Mouse (Mus musculus): Measurements from ENCODE around the gene Olfr67. TPM values are rescaled to one million over a fixed set of nuclear protein-coding genes. Genes with fewer than 3 reads are reported as not detected.
"Not testable (repeated sequence)": the region's sequence is repeated elsewhere in the genome, so short reads cannot be mapped to it uniquely, and the experiment has no call there.

The Olfr67 gene
- not detected for total RNA-seq (2021)
- long read RNA-seq, experiment 1: 0 reads
- long read RNA-seq, experiment 2: 0 reads

DNA sequence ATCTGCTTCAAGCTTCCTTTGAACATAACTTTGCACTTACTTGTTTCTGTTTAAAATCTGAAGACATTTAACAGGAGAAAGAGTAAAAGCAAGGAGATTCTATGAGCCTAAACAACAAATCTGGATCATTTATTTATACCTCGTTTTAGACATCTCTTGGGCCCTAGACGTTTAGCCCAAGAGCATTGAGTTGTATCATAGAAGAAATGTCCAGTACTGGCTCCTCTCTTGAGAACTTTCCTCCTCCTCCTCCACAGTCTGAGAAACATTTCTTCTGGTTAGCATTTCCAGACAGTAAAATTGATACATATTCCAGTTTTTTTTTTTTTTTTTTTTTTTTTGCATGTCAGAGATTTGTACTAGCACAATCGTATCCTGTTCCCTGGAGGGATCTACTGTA is at the start of gene Olfr67:
TSS of gene Olfr67 (minus strand) at position 101 of the 400 bp plus-strand sequence.
- no peak for DNase-seq (ENCODE audit: low spot score in 2 of 2)

DNA sequence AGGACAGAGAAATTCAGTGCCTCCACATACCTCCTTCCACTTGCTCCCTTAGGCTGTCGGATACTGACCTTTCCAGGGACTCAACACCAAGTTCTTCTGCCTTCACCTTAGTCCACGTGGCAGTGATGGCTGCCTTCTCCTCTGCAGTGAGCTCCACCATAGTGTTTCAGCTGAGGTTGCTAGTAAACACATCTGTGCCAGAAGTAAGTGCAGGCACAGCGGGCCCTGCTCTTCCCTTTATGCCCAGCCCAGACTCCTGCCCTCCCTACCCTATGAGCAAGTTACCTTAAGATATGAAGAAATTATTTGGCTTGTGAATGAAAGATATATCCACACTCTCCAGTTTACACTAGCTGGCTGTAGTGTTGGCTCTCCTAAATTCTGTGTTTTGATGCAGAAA is 48.6 kb upstream of the Olfr67 start, which contains the start of gene Hbb-bh2:
TSS of gene Hbb-bh2 (minus strand) at position 253 of the 400 bp plus-strand sequence.
- DNase-seq (ENCODE audit: low spot score in 2 of 2): no peak

DNA sequence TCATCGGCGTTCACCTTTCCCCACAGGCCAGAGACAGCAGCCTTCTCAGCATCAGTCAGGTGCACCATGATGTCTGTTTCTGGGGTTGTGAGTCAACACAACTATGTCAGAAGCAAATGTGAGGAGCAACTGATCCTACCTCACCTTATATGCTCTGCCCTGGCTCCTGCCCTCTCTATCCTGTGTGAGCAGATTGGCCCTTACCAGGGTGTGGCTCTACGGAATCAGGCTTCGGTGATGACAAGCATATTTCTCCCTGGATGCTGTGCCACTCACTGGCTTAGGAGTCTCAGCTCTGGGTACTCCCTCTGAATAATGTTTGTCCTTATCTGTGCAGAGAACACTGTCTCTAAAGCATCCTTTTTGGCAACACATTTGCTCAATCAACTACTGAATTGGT is 36.2 kb upstream of the Olfr67 start, which contains the start of gene Hbb-bs:
TSS of gene Hbb-bs (minus strand) at position 289 of the 400 bp plus-strand sequence.
- DNase-seq (ENCODE audit: low spot score in 2 of 2): no peak

DNA sequence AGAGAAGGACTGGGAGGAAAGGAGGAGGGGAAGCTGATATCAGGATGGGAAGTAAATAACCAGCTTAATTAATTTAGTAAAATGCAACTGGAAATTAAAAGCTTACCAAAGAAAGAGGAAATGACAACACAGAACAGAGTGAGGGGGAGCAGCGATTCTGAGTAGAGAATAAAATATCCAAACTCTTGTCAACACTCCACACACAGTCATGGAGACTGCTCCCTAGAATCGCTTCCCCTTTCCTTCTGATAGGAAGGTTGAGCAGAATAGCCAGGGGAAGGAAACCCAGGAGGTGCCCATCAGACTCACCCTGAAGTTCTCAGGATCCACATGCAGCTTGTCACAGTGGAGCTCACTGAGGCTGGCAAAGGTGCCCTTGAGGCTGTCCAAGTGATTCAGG is 35.5 kb upstream of the Olfr67 start:
- not testable (repeated sequence) for DNase-seq (ENCODE audit: low spot score in 2 of 2)

DNA sequence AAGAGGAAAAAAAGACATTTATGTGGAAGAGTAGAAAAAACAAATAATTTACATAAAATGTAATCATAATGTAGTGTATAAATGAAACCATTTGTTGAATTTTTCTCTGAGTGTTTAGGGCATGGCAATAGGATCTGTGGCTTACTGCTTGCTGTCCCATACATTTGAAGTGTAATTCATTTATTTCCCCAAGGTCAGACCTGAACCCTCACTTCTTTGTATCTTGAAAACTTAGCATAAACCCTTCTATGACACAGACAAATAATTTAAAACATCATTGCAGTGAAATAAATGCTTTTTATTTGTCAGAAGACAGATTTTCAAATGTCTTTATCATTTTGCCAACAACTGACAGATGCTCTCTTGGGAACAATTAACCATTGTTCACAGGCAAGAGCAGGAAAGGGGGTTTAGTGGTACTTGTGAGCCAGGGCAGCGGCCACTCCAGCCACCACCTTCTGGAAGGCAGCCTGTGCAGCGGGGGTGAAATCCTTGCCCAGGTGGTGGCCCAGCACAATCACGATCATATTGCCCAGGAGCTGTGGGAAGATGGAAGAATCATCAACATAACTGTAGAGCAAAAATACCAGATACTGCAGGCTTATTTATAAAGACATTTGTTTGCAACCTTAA is 34.8 kb upstream of the Olfr67 start:
- DNase-seq (ENCODE audit: low spot score in 2 of 2): no peak

DNA sequence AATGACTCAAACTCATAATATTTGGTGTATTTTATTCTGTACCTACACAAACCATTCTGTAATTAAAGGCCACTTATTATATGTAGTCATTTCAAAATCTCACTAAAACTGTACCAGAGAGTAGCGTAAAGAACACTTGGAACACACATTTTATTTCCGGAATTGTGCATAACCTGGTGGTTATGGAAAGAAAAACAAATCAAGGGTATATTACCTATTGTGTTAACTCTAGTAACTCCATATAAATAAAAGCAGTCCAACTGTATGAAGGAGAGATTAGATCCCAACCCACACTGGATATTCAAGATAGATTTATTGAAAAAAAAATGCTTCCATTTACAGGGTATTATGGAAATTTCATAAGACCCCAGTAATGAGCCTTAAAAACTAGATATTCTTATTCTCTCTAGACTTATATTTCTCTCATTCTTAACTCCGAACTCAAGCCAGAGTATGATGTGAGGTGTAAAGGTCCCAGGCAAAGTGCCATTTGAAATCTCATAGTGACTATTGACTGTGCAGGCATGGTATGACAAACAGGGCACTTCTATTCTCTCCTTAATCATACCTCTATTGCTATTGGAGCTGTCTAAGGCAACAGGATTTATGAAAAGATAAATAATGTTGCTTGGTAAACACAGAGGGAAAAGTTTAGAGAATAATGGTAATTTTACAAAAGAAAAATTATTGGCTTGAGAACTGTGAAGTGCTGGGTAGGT is 34.1 kb upstream of the Olfr67 start:
- DNase-seq (ENCODE audit: low spot score in 2 of 2): no peak

DNA sequence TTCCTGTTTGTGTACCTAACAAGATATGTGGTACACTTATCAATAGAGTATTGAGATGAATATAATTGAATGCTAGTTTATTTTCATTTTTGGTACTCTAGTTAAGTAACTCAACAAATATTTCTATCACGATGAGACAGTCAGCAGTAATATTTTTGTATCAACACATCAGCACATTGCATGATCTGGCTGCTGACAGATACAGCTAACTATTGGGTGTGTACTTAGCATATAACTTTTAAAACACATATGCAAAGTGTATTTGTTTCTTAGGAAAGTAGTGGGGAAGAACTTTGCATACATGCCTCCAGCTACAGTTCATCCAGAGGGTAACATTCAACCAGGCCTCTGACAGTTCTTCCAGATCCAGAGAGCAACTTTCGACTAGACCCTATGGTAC is 33.0 kb upstream of the Olfr67 start:
- DNase-seq (ENCODE audit: low spot score in 2 of 2): no peak

DNA sequence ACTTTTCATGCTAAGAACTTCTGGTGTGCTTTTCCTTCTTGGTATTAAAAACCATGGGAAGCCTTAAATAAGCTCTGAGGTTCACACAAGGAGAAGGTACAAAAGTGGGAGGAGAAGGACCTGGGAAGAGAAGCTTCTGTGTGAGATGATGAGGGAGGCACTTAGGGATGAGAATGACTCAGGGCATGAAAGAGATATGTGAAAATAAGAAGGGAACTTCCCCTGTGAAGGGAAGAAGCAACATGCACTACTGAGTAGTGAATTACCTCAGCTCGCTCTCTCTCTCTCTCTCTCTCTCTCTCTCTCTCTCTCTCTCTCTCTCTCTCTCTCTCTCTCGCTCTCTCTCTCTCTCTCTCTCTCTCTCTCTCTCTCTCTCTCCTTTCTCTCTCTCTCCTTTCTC is 23.5 kb upstream of the Olfr67 start:
- not testable (repeated sequence) for DNase-seq (ENCODE audit: low spot score in 2 of 2)

DNA sequence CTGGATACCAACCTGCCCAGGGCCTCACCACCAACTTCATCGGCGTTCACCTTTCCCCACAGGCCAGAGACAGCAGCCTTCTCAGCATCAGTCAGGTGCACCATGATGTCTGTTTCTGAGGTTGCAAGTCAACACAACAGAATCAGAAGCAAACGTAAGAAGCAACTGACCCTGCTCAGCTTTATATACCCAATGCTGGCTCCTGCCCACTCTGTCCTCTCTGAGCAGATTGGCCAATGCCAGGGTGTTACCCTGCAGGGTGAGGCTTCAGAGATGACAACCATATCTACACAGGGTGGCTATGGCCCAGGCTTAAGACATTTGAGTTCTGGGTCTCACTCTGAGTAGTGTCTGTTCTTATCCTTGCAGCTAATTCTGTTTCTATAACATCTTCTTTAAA is 22.1 kb upstream of the Olfr67 start, which contains the start of gene Hbb-bt:
TSS of gene Hbb-bt (minus strand) at position 231 of the 400 bp plus-strand sequence.
- no peak for DNase-seq (ENCODE audit: low spot score in 2 of 2)

DNA sequence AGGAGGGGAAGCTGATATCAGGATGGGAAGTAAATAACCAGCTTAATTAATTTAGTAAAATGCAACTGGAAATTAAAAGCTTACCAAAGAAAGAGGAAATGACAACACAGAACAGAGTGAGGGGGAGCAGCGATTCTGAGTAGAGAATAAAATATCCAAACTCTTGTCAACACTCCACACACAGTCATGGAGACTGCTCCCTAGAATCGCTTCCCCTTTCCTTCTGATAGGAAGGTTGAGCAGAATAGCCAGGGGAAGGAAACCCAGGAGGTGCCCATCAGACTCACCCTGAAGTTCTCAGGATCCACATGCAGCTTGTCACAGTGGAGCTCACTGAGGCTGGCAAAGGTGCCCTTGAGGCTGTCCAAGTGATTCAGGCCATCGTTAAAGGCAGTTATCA is 21.5 kb upstream of the Olfr67 start:
- not testable (repeated sequence) for DNase-seq (ENCODE audit: low spot score in 2 of 2)

DNA sequence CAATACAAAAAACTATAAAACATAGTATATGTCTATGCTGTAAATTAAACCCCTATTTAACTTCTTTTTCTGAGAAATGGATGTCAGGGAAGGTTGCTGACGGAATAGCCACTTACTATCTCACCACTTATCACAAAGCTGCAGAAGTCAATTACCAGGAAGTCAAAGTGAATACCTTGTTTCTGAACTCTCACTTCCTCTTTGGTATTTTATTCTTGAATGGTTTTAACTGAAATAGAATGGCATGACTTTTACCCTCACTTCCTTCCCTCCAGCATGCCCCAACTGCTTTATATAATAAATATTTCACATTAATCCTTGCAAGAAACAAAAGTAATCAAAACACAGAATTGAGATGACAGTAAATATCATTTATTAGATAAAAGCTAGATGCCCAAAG is 20.6 kb upstream of the Olfr67 start:
- no peak for DNase-seq (ENCODE audit: low spot score in 2 of 2)

DNA sequence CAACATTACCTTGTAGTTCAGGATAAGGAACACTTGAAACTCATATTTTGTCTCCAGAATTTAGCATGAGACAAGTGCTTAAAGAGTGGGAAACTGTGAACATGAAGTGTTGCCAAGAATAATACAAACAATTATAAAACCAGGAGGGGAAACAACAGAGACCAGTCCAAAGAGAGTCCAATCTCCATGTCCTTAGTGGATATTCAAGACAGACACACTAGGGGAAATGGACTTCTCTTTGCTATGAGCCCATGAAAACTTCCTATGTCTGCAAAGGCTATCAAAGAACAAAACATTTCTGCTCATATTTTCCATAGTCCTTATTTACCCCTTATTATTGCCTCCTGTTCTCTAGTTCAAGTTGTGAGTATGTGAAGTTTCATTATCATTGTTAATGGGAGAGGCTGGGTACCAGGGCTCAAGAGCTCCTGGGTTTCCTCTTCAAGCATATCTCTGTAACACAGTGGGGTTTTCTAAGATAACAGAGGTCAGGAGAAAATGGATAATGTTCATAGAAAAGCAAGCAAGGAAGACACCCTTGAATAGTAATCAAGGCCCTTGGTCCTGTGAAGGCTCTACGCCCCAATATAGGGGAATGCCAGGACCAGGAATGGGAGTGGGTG is 19.7 kb upstream of the Olfr67 start:
- no peak for DNase-seq (ENCODE audit: low spot score in 2 of 2)

DNA sequence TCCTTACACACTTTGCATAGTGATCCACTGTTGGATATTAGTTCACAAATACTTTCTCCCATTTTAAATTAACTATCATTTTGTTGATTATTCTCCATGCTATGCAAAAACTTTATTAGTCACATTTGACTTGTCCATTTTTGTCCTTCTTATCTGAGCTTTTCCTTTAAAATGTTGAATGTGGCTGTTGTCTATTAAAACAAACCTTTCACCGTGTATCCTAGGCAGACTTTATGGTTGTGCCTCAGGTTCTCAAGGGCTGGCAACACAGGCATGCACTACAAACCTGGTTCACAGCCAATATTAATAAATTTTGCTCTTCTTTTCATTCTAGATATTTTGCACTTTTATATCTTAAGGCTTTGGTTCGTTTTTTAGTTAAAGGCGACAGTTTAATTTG is 19.1 kb upstream of the Olfr67 start:
- DNase-seq (ENCODE audit: low spot score in 2 of 2): no peak

DNA sequence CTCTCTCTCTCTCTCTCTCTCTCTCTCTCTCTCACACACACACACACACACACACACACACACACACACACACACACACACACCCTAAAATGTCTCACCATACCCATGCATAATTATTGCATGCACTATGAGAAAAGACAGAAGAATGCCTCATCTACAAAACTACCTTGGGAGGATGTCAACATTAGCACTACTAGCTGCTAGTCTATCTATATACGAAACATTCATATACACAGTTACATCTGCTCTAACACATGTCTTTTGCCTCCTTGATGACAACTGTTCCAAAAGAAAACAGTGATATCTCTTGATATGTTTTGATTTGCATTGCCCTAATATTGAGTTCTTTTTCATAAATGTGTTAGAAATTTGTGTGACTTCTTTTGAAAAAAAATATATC is 18.7 kb upstream of the Olfr67 start:
- no peak for DNase-seq (ENCODE audit: low spot score in 2 of 2)

DNA sequence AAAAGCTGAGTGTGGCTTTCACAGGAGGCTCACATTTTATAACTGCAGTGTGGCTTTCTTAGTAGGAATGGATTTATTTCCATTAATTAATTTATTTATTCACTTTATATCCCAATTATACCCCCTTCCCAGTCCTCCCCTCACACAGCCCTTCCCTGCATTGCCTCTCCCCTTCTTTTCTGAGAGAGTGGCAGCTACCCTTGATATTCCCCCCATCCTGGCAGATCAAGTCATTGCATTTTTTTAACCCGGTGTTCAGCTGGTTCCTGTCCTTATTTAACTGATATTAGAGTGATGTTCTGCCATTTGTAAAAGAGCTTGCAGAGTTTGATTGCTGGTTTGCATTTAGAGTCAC is 18.2 kb upstream of the Olfr67 start:
- DNase-seq (ENCODE audit: low spot score in 2 of 2): no peak

DNA sequence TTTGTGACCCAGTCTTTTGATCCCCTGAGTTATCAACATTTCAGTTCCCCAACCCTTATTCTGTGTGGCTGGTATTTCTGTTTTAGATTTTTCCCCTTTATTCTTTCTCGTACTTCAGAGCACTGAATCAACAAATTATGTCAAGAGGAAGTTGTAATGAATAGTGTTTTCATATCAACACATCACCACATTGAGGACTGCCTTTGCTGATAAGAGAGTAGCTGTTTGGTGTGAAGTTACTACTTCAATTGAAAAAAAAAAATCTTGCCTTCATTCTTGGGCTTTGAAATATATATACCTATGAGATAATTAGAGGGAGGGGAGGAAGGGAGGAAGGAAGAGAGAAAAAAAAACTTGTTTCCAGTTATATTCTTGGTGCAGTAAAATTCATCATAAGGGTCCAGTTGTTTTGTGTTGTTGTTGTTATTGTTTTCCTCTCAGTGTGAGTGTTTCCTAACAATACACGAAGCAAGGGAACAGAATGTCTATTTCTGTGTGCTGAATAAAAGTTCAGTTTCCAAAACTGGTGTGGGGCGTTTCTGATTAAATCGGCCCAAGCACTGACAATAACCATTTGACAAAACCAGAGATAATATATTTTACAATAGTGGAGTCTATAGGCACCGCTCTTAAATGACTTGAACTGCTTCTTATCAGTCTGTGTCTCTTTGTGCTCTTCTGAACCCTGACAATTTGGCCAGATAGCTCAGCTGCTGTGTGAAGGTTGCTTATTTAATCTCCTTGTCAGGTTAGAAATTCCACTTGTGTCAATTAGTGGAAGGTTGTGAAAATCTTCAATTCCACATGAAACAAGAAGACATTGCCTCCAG is 17.6 kb upstream of the Olfr67 start:
- DNase-seq (ENCODE audit: low spot score in 2 of 2): no peak

DNA sequence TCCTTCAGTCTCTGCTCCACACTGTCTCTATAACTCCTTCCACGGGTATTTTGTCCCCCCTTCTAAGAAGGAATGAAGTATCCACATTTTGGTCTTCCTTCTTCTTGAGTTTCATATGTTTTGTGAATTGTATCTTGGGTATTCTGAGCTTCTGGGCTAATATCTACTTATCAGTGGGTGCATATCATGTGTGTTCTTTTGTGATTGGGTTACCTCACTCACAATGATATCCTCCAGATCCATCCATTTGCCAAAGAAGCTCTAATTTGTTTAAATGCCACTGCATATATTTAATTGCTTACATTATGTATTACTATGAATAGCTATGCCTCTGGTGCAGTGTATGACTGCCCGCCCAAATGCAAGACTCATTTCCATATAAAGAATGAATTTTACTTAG is 16.5 kb upstream of the Olfr67 start:
- DNase-seq (ENCODE audit: low spot score in 2 of 2): not testable (repeated sequence)

DNA sequence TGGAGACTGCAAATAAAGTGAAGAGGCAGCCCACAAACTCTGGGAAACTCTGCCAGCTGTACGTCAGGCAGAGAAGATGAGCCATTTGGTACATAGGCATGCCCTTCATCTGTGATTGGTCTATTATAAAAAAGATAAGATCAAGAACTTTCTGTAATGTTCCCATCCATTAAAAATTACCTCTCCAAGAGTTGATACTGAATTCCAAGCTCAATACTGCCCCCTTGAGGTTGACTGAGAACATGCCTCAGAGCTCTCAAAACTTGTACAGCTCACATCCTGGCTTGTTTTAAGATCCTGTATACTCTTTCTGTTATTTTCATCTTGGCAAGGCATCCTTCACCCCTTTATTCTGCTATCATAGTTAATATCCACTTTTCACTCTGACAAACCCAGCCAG is 15.2 kb upstream of the Olfr67 start:
- DNase-seq (ENCODE audit: low spot score in 2 of 2): no peak

DNA sequence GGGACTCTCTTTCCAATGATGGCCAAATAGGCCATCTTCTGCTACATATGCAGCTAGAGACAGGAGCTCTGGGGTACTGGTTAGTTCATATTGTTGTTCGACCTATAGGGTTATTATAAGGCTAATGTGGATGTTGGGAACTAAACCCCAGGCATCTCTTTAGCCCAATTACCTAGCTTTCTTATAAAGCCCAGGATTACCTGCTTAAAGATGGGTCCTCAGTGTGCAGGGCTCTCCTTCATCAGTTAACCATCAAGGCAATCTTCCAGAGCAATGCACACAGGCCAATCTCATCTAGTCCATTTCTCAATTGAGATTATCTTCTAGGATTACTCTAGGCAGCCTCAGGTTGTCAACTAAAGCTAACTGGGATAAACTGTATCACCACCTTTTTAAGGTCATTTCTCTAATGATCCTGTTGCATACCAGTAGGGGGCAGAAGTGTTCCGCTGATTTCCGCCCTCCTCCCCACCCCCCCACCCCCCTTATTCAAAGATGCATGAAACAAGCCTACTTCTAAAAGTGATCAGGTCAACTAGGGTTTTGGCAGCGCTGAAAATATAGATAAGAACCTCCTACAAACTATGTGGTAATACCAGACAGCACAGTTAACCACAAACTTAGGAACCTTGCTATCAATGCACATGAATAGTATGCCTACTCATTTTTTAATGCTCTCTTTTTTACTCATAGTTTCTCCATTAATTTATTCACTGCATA is 1.2 kb upstream of the Olfr67 start:
- no peak for DNase-seq (ENCODE audit: low spot score in 2 of 2)

DNA sequence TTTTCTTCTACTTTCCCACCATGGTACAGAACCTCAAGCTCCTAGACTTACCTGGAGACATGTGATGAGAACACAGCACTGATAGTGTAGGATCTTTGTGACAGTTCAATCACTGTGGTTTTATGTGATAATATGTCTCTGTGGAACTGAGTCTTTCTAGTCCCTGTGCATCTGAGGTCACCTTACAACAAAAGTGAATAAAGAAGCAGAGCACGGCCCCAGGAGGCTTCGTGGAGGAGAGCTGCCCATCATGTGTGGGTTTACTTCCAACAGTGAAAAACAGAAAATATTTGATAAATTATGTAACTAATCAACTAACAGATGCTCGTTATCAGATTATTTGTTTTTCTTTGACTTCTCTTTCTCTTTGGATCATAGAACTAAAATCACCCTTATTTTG is 12.0 kb downstream of the Olfr67 start, which contains the start of gene Olfr68:
TSS of gene Olfr68 (minus strand) at position 101 of the 400 bp plus-strand sequence.
- no peak for DNase-seq (ENCODE audit: low spot score in 2 of 2)

DNA sequence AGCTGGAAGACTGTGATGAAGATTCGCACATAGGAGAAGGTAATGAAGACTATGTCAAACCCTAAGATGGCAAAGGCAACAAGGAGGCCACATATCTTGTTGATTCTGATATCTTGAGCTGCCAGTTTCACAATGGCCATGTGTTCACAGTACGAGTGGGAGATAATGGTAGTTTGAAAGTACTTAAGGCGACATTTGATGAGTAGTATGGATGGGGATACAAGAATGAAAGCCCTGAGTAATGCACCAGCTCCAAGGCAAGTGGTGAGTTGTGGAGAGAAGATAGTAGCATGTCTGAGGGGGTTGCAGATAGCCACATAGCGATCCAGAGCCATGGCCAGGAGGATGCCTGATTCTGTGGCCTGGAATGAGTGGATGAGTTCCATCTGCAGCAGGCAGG is 14.0 kb downstream of the Olfr67 start:
- DNase-seq (ENCODE audit: low spot score in 2 of 2): not testable (repeated sequence)
